Mouse (Mus musculus) cerebellum, adult 9-10 months (tissue): ENCODE measurements around the gene Ptpro.
"Not testable (repeated sequence)": the region's sequence is repeated elsewhere in the genome, so short reads cannot be mapped to it uniquely, and the experiment has no call there.

Source experiments
- DNase-seq: peaks from one replicate; pipeline ENCODE4 v3.0.0; 2022

The Ptpro gene

GRCm38 (mm10) chr6:137395075-137395474 is 143.0 kb downstream of the Ptpro start:
- DNase-seq, result no peak

GRCm38 (mm10) chr6:137396106-137396793 is 144.1 kb downstream of the Ptpro start:
- DNase-seq, result no peak

- no peak for DNase-seq
These were observed 145.2 kb downstream of the Ptpro start for GRCm38 (mm10) chr6:137397358-137397757.

GRCm38 (mm10) chr6:137404196-137404595 is 152.1 kb downstream of the Ptpro start:
- no peak for DNase-seq

GRCm38 (mm10) chr6:137405690-137406089 is 153.6 kb downstream of the Ptpro start:
- no peak for DNase-seq

GRCm38 (mm10) chr6:137410510-137410909 is 158.4 kb downstream of the Ptpro start:
- no peak for DNase-seq

GRCm38 (mm10) chr6:137411901-137412378 is 159.8 kb downstream of the Ptpro start:
- DNase-seq, result no peak

GRCm38 (mm10) chr6:137413045-137413444 is 160.9 kb downstream of the Ptpro start:
- no peak for DNase-seq

- peak; percentile 13 for DNase-seq
These were observed 162.6 kb downstream of the Ptpro start for GRCm38 (mm10) chr6:137414531-137415405.

- no peak for DNase-seq
These were observed 170.7 kb downstream of the Ptpro start for GRCm38 (mm10) chr6:137422777-137423176.

GRCm38 (mm10) chr6:137423830-137424229 is 171.7 kb downstream of the Ptpro start:
- no peak for DNase-seq

GRCm38 (mm10) chr6:137425500-137426432 is 173.6 kb downstream of the Ptpro start:
- no peak for DNase-seq

- no peak for DNase-seq
These were observed 181.5 kb downstream of the Ptpro start for GRCm38 (mm10) chr6:137433521-137434137.

GRCm38 (mm10) chr6:137437486-137437885 is 185.4 kb downstream of the Ptpro start:
- no peak for DNase-seq

- DNase-seq, result no peak
These were observed 185.9 kb downstream of the Ptpro start for GRCm38 (mm10) chr6:137437902-137438580.

- no peak for DNase-seq
These were observed 188.7 kb downstream of the Ptpro start for GRCm38 (mm10) chr6:137440559-137441486.

- DNase-seq, result no peak
These were observed 191.0 kb downstream of the Ptpro start for GRCm38 (mm10) chr6:137443089-137443488.

- DNase-seq, result not testable (repeated sequence)
These were observed 194.0 kb downstream of the Ptpro start for GRCm38 (mm10) chr6:137446116-137446515.

- peak; percentile 74 for DNase-seq
These were observed 203.5 kb downstream of the Ptpro start for GRCm38 (mm10) chr6:137455537-137456041.

GRCm38 (mm10) chr6:137456064-137456463 is 203.9 kb downstream of the Ptpro start:
- DNase-seq, result no peak
